Mouse (Mus musculus) heart, embryonic 11.5 days (tissue): ENCODE data around the gene Rhoq. TPM values are rescaled to one million over a fixed set of nuclear protein-coding genes. Genes with fewer than 3 reads are reported as not detected.

Source experiments
- ATAC-seq: fragments of 200-750 bp; cut with Nextera tagmentation; replicated peaks from 2 replicates; pipeline ENCODE4 v1.8.0; 2017; ENCODE audit warnings: moderate library complexity; ENCODE audit not compliant: insufficient number of reproducible peaks, low FRiP score, low TSS enrichment
- H3K27ac ChIP-seq: fragments of 300-500 bp; sonication (generic); 2 replicates; pipeline ENCODE4 v1.5.1; 2014; ENCODE audit warnings: mild to moderate bottlenecking, low read depth, low read length
- H3K27me3 ChIP-seq: fragments of 300-500 bp; sonication (generic); 2 replicates; pipeline ENCODE4 v1.6.1; 2014; ENCODE audit warnings: mild to moderate bottlenecking, low read length, mixed read lengths; ENCODE audit not compliant: control insufficient read depth, insufficient read depth
- H3K36me3 ChIP-seq: fragments of 300-500 bp; sonication (generic); 2 replicates; pipeline ENCODE4 v1.6.1; 2014; ENCODE audit warnings: mild to moderate bottlenecking, low read length, moderate library complexity, mixed read lengths; ENCODE audit not compliant: control insufficient read depth, insufficient read depth
- H3K4me1 ChIP-seq: fragments of 300-500 bp; sonication (generic); 2 replicates; pipeline ENCODE4 v1.6.1; 2014; ENCODE audit warnings: low read length; ENCODE audit not compliant: control insufficient read depth, insufficient read depth
- H3K4me2 ChIP-seq: fragments of 300-500 bp; sonication (generic); 2 replicates; pipeline ENCODE4 v1.6.1; 2014; ENCODE audit warnings: mild to moderate bottlenecking, moderate library complexity
- H3K4me3 ChIP-seq: fragments of 300-500 bp; sonication (generic); 2 replicates; pipeline ENCODE4 v1.5.1; 2014; ENCODE audit warnings: low read depth, low read length
- H3K9ac ChIP-seq: fragments of 300-500 bp; sonication (generic); 2 replicates; pipeline ENCODE4 v1.6.1; 2014; ENCODE audit warnings: mild to moderate bottlenecking, low read depth, low read length, moderate library complexity
- H3K9me3 ChIP-seq: fragments of 300-500 bp; sonication (generic); replicated peaks from 2 replicates; pipeline ENCODE4 v1.6.1; 2016; ENCODE audit warnings: low read length; ENCODE audit not compliant: control insufficient read depth
- whole genome bisulfite sequencing: fragments of 180-500 bp; shearing (Covaris S2); extraction: QIAGEN DNeasy Blood & Tissue Kit; methylation state at CpG from one replicate; pipeline ENCODE4 v1.1.7; 2014; ENCODE audit not compliant: insufficient replicate concordance; 5-methylcytosine and 5-hydroxymethylcytosine counted together
- polyA plus RNA-seq: library from polyadenylated mRNA; unstranded; fragments of >200 nt; fragmentation: Nextera tagmentation; extraction: Ambion mirVana; gene quantifications from 2 replicates; pipeline ENCODE4 v1.2.1, GENCODE M21; 2014

Rhoq gene
- polyA plus RNA-seq, 1 experiment from 2014 or later, result 24.7 TPM

GRCm38 (mm10) chr17:86932896-86933295, 30.0 kb upstream of the Rhoq start:
- Histone ChIP-seq H3K9me3 (no peaks in the 10 kb centered on the region), H3K27me3 (peaks cover 12% of the 10 kb centered on the region), H3K4me1 (0 out of 2 replicates have a peak, but pooled peaks cover 4% of the 10 kb centered on the region), H3K36me3 (no peaks in the 10 kb centered on the region), H3K4me3 (no peak overlapping the region), H3K27ac (no peak overlapping the region), H3K9ac (no peak overlapping the region), H3K4me2 (no peak overlapping the region)
- WGBS, result 51% methylated on average over 5 of the region's 5 CpGs
- no peak for ATAC-seq

- Histone ChIP-seq H3K4me2 (peak overlapping the region; percentile 70), H3K27me3 (peaks cover 11% of the 10 kb centered on the region), H3K9me3 (no peaks in the 10 kb centered on the region), H3K4me3 (no peak overlapping the region), H3K9ac (no peak overlapping the region), H3K27ac (no peak overlapping the region), H3K4me1 (0 out of 2 replicates have a peak, but pooled peaks cover 9% of the 10 kb centered on the region), H3K36me3 (no peaks in the 10 kb centered on the region)
- no peak for ATAC-seq
- 50% methylated on average over 2 of the region's 2 CpGs for WGBS
Observed at GRCm38 (mm10) chr17:86937064-86937463, 25.8 kb upstream of the Rhoq start.

- WGBS, result 5% methylated on average over 20 of the region's 20 CpGs
- no peak overlapping the region for H3K27ac ChIP-seq
- no peaks in the 10 kb centered on the region for H3K9me3 ChIP-seq
- H3K4me2 ChIP-seq, result peak overlapping the region; percentile 70
- H3K4me3 ChIP-seq, result peak overlapping the region; percentile 39
- 0 out of 2 replicates have a peak, but pooled peaks cover 9% of the 10 kb centered on the region for H3K4me1 ChIP-seq
- H3K9ac ChIP-seq, result peak overlapping the region; percentile 60
- H3K36me3 ChIP-seq, result no peaks in the 10 kb centered on the region
- ATAC-seq, result peak; percentile 68; the same call in 1 of the 2 replicates
- H3K27me3 ChIP-seq, result peaks cover 10% of the 10 kb centered on the region
Observed at GRCm38 (mm10) chr17:86937497-86938155, 25.3 kb upstream of the Rhoq start.

- Histone ChIP-seq H3K36me3 (no peaks in the 10 kb centered on the region), H3K9me3 (no peaks in the 10 kb centered on the region), H3K27me3 (peaks cover 7% of the 10 kb centered on the region), H3K4me1 (0 out of 2 replicates have a peak, but pooled peaks cover 9% of the 10 kb centered on the region), H3K27ac (no peak overlapping the region), H3K4me2 (no peak overlapping the region), H3K9ac (no peak overlapping the region), H3K4me3 (no peak overlapping the region)
- 65% methylated on average over 7 of the region's 7 CpGs for WGBS
- ATAC-seq, result no peak
Observed at GRCm38 (mm10) chr17:86938683-86939082, 24.2 kb upstream of the Rhoq start.

GRCm38 (mm10) chr17:86942112-86942511, 20.8 kb upstream of the Rhoq start:
- 61% methylated on average over 6 of the region's 6 CpGs for WGBS
- Histone ChIP-seq H3K9ac (no peak overlapping the region), H3K36me3 (no peaks in the 10 kb centered on the region), H3K4me3 (no peak overlapping the region), H3K9me3 (no peaks in the 10 kb centered on the region), H3K27ac (no peak overlapping the region), H3K4me1 (0 out of 2 replicates have a peak, but pooled peaks cover 9% of the 10 kb centered on the region), H3K4me2 (no peak overlapping the region), H3K27me3 (no peaks in the 10 kb centered on the region)
- no peak for ATAC-seq

- ATAC-seq, result no peak
- 83% methylated on average over 6 of the region's 6 CpGs for WGBS
- Histone ChIP-seq H3K4me1 (0 out of 2 replicates have a peak, but pooled peaks cover 4% of the 10 kb centered on the region), H3K9me3 (no peaks in the 10 kb centered on the region), H3K4me3 (no peak overlapping the region), H3K27me3 (no peaks in the 10 kb centered on the region), H3K36me3 (no peaks in the 10 kb centered on the region), H3K4me2 (no peak overlapping the region), H3K9ac (no peak overlapping the region), H3K27ac (no peak overlapping the region)
Observed at GRCm38 (mm10) chr17:86943158-86943557, 19.7 kb upstream of the Rhoq start.

- no peaks in the 10 kb centered on the region for H3K36me3 ChIP-seq
- ATAC-seq, result no peak
- WGBS, result 27% methylated on average over 4 of the region's 4 CpGs
- H3K4me1 ChIP-seq, result no peaks in the 10 kb centered on the region
- H3K4me2 ChIP-seq, result no peak overlapping the region
- H3K9ac ChIP-seq, result no peak overlapping the region
- no peak overlapping the region for H3K4me3 ChIP-seq
- H3K27ac ChIP-seq, result no peak overlapping the region
- H3K27me3 ChIP-seq, result no peaks in the 10 kb centered on the region
- H3K9me3 ChIP-seq, result no peaks in the 10 kb centered on the region
Observed at GRCm38 (mm10) chr17:86946078-86946477, 16.8 kb upstream of the Rhoq start.

- WGBS, result 84% methylated on average over 28 of the region's 28 CpGs
- no peak for ATAC-seq
Observed at GRCm38 (mm10) chr17:86947840-86948796, 14.8 kb upstream of the Rhoq start, which contains the start of gene Atp6v1e2. Gene Atp6v1e2, minus strand, starts transcription at chr17:86947897.

More at GRCm38 (mm10) chr17:86947840-86948796, 14.8 kb upstream of the Rhoq start, which contains the start of gene Atp6v1e2:
- H3K9ac ChIP-seq, result no peak within 1 kb of the TSS
- no peaks in the 10 kb centered on the region for H3K4me1 ChIP-seq
- H3K27ac ChIP-seq, result no peak within 1 kb of the TSS
- H3K4me2 ChIP-seq, result no peak within 1 kb of the TSS
- H3K9me3 ChIP-seq, result no peaks in the 10 kb centered on the region
- H3K27me3 ChIP-seq, result no peaks in the 10 kb centered on the region
- H3K4me3 ChIP-seq, result no peak within 1 kb of the TSS
- no peaks in the 10 kb centered on the region for H3K36me3 ChIP-seq
